Mouse (Mus musculus) thymus, adult 18-20 months (tissue): ENCODE measurements around the gene Rpl13a.
A peak's percentile ranks its signal among the peaks of the same experiment; 100 is the strongest.
"Not testable (repeated sequence)": the region's sequence is repeated elsewhere in the genome, so short reads cannot be mapped to it uniquely, and the experiment has no call there.

Experiments used
- DNase-seq, 2 experiments: peaks; one replicate each; pipeline ENCODE4 v3.0.0; 2022; ENCODE audit warnings: mixed read lengths in 2 of 2

Rpl13a gene

GRCm38 (mm10) chr7:45133446-45134159 is 5.0 kb upstream of the Rpl13a start:
- no peak for DNase-seq

- DNase-seq, result no peak
These were observed 3.3 kb upstream of the Rpl13a start for GRCm38 (mm10) chr7:45131850-45132249.

- DNase-seq, result no peak
These were observed 1.4 kb upstream of the Rpl13a start for GRCm38 (mm10) chr7:45129776-45130512.

- DNase-seq, result no peak
These were observed 757 bp upstream of the Rpl13a start for GRCm38 (mm10) chr7:45129318-45129717.

GRCm38 (mm10) chr7:45127700-45128224 is 799 bp downstream of the Rpl13a start:
- DNase-seq, result no peak

GRCm38 (mm10) chr7:45126844-45127699 is 1.5 kb downstream of the Rpl13a start:
- no peak for DNase-seq

- no peak for DNase-seq
These were observed 2.3 kb downstream of the Rpl13a start for GRCm38 (mm10) chr7:45126147-45126843.

GRCm38 (mm10) chr7:45125649-45126048 is 2.9 kb downstream of the Rpl13a start:
- DNase-seq, result not testable (repeated sequence)

GRCm38 (mm10) chr7:45125144-45125600 is 3.4 kb downstream of the Rpl13a start:
- DNase-seq, result no peak

GRCm38 (mm10) chr7:45124224-45125143 is 4.1 kb downstream of the Rpl13a start, which contains the start of gene Rps11:
Gene Rps11, minus strand, starts transcription at chr7:45124439.
- DNase-seq, result peak; percentile 98 to 99

GRCm38 (mm10) chr7:45123186-45123570 is 5.4 kb downstream of the Rpl13a start:
- no peak for DNase-seq

- DNase-seq, result no peak
These were observed 5.9 kb downstream of the Rpl13a start for GRCm38 (mm10) chr7:45122561-45123185.

GRCm38 (mm10) chr7:45121966-45122365 is 6.6 kb downstream of the Rpl13a start:
- DNase-seq, result no peak

GRCm38 (mm10) chr7:45121404-45121803 is 7.2 kb downstream of the Rpl13a start:
- DNase-seq, result peak; percentile 84 to 92

- DNase-seq, result no peak
These were observed 8.5 kb downstream of the Rpl13a start for GRCm38 (mm10) chr7:45119780-45120709.

- DNase-seq, result no peak
These were observed 10.2 kb downstream of the Rpl13a start for GRCm38 (mm10) chr7:45118336-45118735.

GRCm38 (mm10) chr7:45117566-45117965 is 11.0 kb downstream of the Rpl13a start:
- DNase-seq, result no peak

- DNase-seq, result no peak
These were observed 15.1 kb downstream of the Rpl13a start for GRCm38 (mm10) chr7:45113476-45113875.

- DNase-seq, result no peak
These were observed 16.0 kb downstream of the Rpl13a start for GRCm38 (mm10) chr7:45112529-45112928.
